Mouse (Mus musculus) urinary bladder, adult 18-20 months (tissue): ENCODE measurements around the gene Ltbp1.
A peak's percentile ranks its signal among the peaks of the same experiment; 100 is the strongest.

Experiments used
- DNase-seq, 2 experiments: peaks; one replicate each; pipeline ENCODE4 v3.0.0; 2022; ENCODE audit warnings: low spot score in 2 of 2, mixed read lengths in 2 of 2

The Ltbp1 gene

DNA sequence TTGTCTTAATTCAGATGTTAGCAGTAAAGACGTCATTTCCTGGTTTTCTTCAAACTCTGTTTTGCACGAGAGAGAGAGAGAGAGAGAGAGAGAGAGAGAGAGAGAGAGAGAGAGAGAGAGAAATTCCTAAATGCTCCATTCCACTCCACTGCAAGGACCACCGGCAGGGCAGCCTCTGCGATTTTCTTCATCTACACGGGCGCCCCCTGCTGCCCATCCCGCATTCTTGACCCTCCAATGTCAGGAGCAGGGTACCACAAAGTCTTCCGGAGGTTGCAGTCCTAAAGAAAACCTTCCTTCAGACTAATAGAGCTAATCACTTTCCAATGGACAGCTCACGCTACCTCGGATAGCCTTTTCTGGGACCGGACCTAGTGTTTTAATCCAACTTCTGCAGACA lies 548 bp upstream of the Ltbp1 start:
- DNase-seq: peak; percentile 47 to 71

- peak in 1 of 2 experiments; percentile 62 for DNase-seq
Measured at GRCm38 (mm10) chr17:75005685-75006680, 615 bp downstream of the Ltbp1 start.

- DNase-seq: no peak
Measured at GRCm38 (mm10) chr17:75010955-75011354, 5.6 kb downstream of the Ltbp1 start.

DNA sequence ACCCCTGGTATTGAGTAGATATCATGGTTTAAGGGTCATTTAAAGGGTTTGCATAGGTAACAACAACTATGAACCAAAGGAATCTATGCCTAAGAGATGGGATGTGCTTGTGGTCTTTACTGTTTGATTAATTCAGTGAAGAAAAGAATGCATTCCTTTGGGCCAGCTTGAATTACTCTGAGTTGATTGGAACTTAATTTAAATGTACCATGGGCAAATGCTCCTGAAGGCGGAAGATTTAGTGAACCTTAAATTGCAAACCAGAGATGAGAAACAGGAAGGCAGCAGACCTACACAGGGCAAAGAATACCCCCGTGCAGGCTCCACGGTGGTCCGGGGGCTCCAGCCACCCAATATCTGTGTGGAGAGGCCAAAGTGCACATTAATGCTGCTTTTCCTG lies 7.8 kb downstream of the Ltbp1 start:
- no peak for DNase-seq

DNA sequence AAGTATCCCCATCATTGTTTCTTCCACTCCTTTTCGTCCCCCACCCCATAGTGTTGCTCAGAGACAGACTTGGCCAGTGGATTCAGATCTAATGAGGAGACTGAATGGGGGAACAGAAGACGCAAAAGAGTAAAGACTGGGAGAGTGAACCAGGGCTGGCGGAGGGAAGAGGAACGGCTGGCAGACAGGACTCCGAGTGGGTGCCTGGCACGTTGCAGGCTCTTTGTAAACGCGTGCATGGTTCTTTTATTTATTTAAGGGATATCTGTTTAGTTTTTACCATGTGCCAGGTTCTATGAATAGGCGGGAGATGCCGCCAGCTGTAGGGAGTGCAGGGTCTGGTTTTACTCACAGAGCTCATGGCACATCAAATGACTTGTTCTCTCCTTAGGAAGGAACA lies 8.5 kb downstream of the Ltbp1 start:
- DNase-seq: no peak

DNA sequence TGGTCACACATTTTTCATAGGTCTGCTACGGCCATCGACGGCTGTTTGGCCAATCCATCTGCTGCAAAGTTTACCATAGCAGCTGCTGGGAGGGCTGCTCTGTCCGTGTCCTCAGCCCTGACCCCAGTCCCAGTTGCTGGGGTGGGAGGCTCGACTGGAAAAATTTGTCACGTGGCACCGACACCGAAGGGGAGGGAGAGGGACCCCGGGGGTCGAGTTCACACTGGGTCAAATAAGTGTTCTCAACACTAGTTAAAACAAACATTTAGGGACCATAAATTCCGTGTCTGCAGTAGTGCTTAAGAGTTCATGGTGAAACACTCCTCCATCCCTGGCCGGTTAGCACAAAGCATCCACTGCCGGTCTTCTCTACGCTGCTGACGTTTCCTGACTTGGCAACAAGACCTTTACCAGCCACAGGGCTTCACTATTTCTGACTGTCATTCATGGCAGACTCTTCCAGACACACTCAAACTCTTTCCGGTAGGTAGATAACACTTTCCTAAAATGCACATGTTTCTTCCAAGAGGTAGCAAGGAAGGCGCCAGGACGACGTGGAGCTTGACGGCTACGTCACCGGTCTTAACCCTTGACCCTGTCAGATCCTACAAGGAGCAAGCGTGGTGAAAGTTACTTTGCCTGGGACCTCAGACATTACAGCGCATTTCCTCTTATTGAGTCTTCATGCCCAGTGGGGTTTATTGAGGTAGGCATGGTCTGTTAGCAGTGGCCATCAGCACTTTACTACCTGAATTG lies 9.4 kb downstream of the Ltbp1 start:
- no peak for DNase-seq

- no peak for DNase-seq
Measured at GRCm38 (mm10) chr17:75015546-75015945, 10.2 kb downstream of the Ltbp1 start.

- no peak for DNase-seq
Measured at GRCm38 (mm10) chr17:75017423-75017822, 12.1 kb downstream of the Ltbp1 start.

- DNase-seq: no peak
Measured at GRCm38 (mm10) chr17:75018142-75018541, 12.8 kb downstream of the Ltbp1 start.

DNA sequence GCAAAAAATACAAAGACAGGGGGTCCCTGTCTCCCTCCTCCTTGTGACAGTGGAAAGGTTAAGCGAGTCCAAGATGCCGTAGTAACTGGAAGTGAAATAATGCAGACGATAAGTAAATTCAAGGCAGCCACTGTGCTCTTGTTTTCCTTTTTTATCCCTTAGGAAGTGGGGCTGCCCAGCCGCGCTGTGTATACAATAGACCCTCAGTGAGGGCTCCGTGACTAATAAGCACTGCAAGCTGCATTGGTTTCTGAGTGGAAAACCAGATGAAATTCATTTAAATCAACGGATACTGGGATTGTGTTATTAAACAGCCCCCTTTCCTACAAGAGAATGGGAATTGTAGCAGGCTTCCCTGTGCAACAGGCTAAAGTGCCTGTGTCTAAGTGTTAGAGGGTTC lies 14.7 kb downstream of the Ltbp1 start:
- no peak for DNase-seq

- no peak for DNase-seq
Measured at GRCm38 (mm10) chr17:75020619-75021018, 15.3 kb downstream of the Ltbp1 start.

- peak in 1 of 2 experiments; percentile 62 for DNase-seq
Measured at GRCm38 (mm10) chr17:75027358-75028131, 22.2 kb downstream of the Ltbp1 start.

GRCm38 (mm10) chr17:75033356-75033755 lies 28.0 kb downstream of the Ltbp1 start:
- no peak for DNase-seq

DNA sequence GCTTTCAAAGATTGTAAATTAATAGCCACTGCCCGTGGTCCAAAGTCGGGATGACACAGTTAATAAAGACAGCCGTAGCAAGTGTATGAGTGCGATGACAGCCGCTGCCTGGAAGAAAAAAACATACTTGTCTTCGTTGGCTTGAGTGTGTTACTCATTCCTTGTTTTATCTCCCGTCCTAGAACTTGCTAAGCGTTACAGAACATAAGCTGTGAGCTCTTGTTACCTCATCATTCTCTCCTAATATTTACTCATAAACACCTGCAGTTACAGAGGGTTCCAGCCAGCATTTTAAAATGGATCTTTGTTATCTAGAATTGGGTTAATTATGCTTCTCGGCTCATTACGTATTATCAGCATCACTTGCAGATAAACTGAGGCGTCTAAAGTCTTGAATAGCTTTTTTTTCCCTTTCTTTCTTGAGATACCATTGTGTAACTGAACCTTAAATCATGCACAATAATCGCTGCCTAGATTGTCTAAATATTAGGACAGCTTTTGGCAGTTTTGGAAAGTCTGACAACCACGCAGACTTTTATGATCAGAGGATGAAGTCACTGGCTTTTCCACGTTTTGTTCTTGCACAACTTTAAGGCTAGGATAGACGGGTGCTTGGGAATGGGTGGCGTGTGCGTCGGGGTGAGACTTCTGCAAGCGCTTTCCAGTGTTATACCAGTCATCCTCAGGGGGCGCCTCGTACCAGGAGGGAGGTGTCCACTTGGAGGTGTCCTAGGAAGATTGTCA lies 28.7 kb downstream of the Ltbp1 start:
- peak in 1 of 2 experiments; percentile 39 for DNase-seq

DNA sequence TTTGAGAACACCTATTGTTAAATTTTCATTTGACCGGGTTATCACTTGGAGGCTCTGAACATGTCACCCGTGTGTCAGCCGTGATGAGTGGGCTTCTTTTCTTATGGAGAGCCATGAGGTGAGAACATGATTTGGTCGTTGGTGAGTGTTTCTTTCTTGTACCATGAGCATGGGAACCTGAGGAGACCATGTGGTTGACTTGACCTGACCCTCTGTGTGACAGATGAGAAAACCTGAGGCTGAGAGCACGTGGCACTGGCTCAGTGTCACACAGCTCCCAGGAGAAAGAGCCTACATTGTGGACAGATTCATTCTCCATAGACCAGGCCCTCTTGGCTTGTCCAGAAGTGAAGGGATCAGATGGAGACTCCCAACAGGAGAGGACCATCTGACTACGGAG lies 31.5 kb downstream of the Ltbp1 start:
- no peak for DNase-seq

DNA sequence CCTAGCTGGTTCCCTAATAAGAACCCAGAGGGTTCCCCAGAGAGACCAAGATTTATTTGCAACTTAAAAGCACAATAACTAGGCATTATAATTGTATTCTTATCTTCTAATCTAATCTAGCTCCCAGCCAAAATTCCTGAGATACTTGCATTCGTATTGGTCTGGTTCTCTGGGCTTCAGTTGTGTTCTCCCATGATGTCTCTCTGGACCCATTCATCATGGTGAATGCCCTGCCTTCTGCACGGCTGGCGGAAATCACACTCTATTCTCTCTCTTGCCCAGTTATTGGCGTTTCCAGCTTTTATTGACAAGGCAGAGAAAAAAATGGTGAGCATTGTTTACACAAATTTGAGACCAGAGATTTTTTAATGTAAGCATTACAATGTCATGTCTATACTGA lies 33.6 kb downstream of the Ltbp1 start:
- DNase-seq: no peak

GRCm38 (mm10) chr17:75049366-75049969 lies 44.1 kb downstream of the Ltbp1 start:
- DNase-seq: no peak

- no peak for DNase-seq
Measured at GRCm38 (mm10) chr17:75051440-75051925, 46.1 kb downstream of the Ltbp1 start.

DNA sequence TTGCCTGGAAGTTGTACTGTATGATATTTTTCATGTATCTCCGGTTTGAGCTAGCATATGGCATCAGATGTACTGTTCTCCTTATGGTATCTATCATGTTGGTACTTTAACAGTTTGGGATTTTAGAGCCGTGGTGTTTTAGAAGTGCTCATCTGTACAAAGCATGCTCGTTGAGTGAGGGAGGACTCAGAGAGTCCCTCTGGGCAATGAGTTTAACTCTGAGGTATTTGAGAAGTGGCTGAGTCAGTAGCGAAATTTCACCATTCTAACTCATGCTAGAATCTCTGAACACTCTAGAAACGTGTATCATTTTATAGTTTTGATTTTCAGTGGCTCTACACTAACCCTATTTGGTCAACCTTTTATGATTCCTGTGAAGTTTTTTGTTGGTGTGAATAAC lies 49.9 kb downstream of the Ltbp1 start:
- no peak for DNase-seq

GRCm38 (mm10) chr17:75055961-75056360 lies 50.6 kb downstream of the Ltbp1 start:
- DNase-seq: no peak

- DNase-seq: peak in 1 of 2 experiments; percentile 25
Measured at GRCm38 (mm10) chr17:75056631-75057030, 51.3 kb downstream of the Ltbp1 start.
